Mouse (Mus musculus) liver, embryonic 13.5 days (tissue): ENCODE data around the gene Zfp644. TPM values are rescaled to one million over a fixed set of nuclear protein-coding genes. Genes with fewer than 3 reads are reported as not detected.
"Not testable (repeated sequence)": the region's sequence is repeated elsewhere in the genome, so short reads cannot be mapped to it uniquely, and the experiment has no call there.

Source experiments
- ATAC-seq: fragments of 200-750 bp; cut with Nextera tagmentation; 2 replicates; pipeline ENCODE4 v1.8.0; 2017; ENCODE audit warnings: low read depth, mild to moderate bottlenecking, moderate number of reproducible peaks, moderate library complexity
- DNase-seq: peaks from one replicate; pipeline ENCODE4 v3.0.0; 2022
- H3K27ac ChIP-seq: fragments of 300-500 bp; sonication (generic); 2 replicates; pipeline ENCODE4 v1.5.1; 2015; ENCODE audit warnings: moderate library complexity, mild to moderate bottlenecking, inconsistent platforms
- H3K27me3 ChIP-seq: fragments of 300-500 bp; sonication (generic); 2 replicates; pipeline ENCODE4 v1.6.1; 2015; ENCODE audit warnings: mild to moderate bottlenecking, inconsistent platforms
- H3K36me3 ChIP-seq: fragments of 300-500 bp; sonication (generic); 2 replicates; pipeline ENCODE4 v1.6.1; 2015; ENCODE audit warnings: mild to moderate bottlenecking, inconsistent platforms
- H3K4me1 ChIP-seq: fragments of 300-500 bp; sonication (generic); replicated peaks from 2 replicates; pipeline ENCODE4 v1.6.1; 2015; ENCODE audit warnings: inconsistent platforms
- H3K4me2 ChIP-seq: fragments of 300-500 bp; sonication (generic); 2 replicates; pipeline ENCODE4 v1.6.1; 2015; ENCODE audit warnings: inconsistent platforms, mild to moderate bottlenecking, moderate library complexity
- H3K4me3 ChIP-seq: fragments of 300-500 bp; sonication (generic); replicated peaks from 2 replicates; pipeline ENCODE4 v1.5.1; 2015; ENCODE audit warnings: mild to moderate bottlenecking, inconsistent platforms
- H3K9ac ChIP-seq: fragments of 300-500 bp; sonication (generic); 2 replicates; pipeline ENCODE4 v1.6.1; 2015; ENCODE audit warnings: mild to moderate bottlenecking, inconsistent platforms
- H3K9me3 ChIP-seq: fragments of 300-500 bp; sonication (generic); replicated peaks from 2 replicates; pipeline ENCODE4 v1.6.1; 2016; ENCODE audit warnings: inconsistent platforms
- whole genome bisulfite sequencing: fragments of 180-500 bp; shearing (Covaris S2); methylation state at CpG from one replicate; pipeline ENCODE4 v1.1.7; 2015; ENCODE audit not compliant: insufficient replicate concordance; 5-methylcytosine and 5-hydroxymethylcytosine counted together
- polyA plus RNA-seq: library from polyadenylated mRNA; unstranded; fragments of >200 nt; fragmentation: Nextera tagmentation; extraction: Ambion mirVana; gene quantifications from 2 replicates; pipeline ENCODE4 v1.2.1, GENCODE M21; 2015

Gene Zfp644
- polyA plus RNA-seq, 1 experiment from 2014 or later: 18.4 TPM

DNA sequence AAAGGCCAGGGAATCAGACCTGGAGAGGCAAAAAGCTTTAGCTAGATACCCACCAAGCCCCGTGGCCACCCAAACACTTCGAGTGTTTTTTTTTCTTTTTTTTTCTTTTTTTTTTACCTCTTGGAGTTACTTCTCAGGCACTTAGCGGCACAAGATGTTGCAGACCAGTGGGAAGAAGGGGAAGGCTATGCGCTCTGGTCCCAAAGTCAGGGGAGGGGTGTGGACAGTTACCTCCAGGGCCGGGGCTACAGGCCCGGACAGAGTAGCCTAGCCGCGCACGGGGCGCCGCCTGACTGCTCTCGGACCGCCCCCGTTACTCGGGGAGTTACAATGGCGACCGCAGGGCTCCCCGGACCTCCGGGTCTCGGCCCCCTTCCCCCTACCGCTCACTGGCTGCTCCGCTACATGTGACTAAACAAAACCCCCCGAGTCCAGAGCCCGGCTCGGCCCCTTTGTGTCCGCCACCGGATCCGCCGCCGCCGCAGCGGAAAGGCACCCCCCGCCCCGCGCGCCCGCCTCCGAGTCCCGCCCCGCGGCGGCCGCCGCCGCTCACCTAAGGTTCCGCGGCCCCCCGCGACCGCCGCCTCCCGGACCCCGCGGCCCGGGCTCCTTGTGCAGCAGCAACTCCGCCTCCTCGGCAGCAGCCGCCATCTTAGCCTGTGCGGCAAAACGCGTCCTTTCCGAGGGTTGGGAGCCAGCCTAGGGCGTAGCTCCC lies 1.2 kb downstream of the Zfp644 start:
- H3K4me3 ChIP-seq: peak overlapping the region; percentile 93
- DNase-seq (peak; percentile 52), ATAC-seq (peak; percentile 73)
- H3K27me3 ChIP-seq: no peaks in the 10 kb centered on the region
- peaks cover 13% of the 10 kb centered on the region; the same call in 1 of the 2 replicates for H3K36me3 ChIP-seq
- H3K9ac ChIP-seq: peak overlapping the region; percentile 97
- H3K27ac ChIP-seq: peak overlapping the region; percentile 95
- H3K9me3 ChIP-seq: no peaks in the 10 kb centered on the region
- peak overlapping the region; percentile 79 for H3K4me2 ChIP-seq
- H3K4me1 ChIP-seq: peaks cover 45% of the 10 kb centered on the region
- WGBS: under 1% methylated on average over 49 of the region's 63 CpGs

DNA sequence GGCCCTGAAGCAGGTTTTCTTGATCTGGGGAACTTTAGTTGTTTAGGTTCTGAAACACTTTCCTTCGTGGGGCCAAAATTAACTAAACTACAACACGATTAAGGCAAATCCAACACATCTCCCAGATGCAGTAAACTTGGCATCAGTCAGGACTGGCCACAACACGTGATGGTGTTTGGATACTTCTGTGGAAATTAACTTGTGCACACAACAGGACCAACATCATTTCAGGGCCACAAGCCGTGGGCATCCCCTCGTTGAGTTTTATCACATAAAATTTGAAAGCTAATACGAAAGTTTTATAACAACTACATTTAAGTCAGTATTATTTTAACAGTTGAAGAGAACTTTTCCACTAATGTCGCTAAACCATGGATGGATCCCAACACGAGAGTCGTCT lies 1.9 kb downstream of the Zfp644 start:
- ATAC-seq (no peak), DNase-seq (no peak)
- peak overlapping the region; percentile 93 for H3K4me3 ChIP-seq
- 44% methylated on average over 9 of the region's 9 CpGs for WGBS
- peak overlapping the region; percentile 97 for H3K9ac ChIP-seq
- H3K4me1 ChIP-seq: peaks cover 42% of the 10 kb centered on the region
- H3K27ac ChIP-seq: peak overlapping the region; percentile 95
- H3K9me3 ChIP-seq: no peaks in the 10 kb centered on the region
- H3K27me3 ChIP-seq: no peaks in the 10 kb centered on the region
- peak overlapping the region; percentile 79 for H3K4me2 ChIP-seq
- peaks cover 17% of the 10 kb centered on the region; the same call in 1 of the 2 replicates for H3K36me3 ChIP-seq

DNA sequence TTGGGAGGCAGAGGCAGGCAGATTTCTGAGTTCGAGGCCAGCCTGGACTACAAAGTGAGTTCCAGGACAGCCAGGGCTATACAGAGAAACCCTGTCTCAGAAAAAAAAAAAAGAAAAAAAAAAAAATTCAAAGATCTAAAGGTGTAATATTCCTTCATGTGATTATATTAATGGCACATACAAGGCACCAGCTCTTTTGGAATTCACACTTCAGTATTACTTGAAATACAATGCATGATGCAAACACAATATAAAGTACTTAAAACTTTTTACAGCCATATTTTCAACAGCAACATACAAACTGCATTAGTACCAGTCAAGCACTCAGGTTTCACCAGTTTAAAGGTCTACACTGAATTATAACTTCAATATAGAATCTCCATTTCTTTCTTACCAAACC lies 2.4 kb downstream of the Zfp644 start:
- Histone ChIP-seq H3K9ac (peak overlapping the region; percentile 97), H3K27me3 (no peaks in the 10 kb centered on the region), H3K4me1 (peaks cover 42% of the 10 kb centered on the region), H3K4me3 (peak overlapping the region; percentile 93), H3K27ac (peak overlapping the region; percentile 95; the same call in 1 of the 2 replicates), H3K36me3 (peaks cover 17% of the 10 kb centered on the region; the same call in 1 of the 2 replicates), H3K4me2 (peak overlapping the region; percentile 79), H3K9me3 (no peaks in the 10 kb centered on the region)
- 77% methylated on average over 1 of the region's 1 CpGs for WGBS
- DNase-seq (no peak), ATAC-seq (no peak)

DNA sequence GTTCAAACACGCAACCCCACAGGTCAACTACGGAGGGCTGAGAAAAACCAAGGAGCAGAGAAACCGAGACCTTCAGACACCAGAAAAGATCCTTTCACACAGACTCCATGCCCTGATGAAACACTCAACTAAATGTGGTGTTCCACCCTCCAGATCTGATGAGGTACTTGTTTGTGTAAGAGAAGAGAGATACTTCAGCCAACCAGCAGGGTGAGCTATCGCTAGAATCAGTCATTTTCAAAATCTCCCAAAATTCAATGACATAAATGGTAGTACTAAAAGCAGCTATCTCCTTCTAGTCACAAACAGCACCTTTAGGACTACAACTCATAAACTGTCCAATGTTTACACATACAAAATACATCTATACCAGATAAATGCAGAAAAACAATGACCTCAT lies 4.1 kb downstream of the Zfp644 start:
- H3K27me3 ChIP-seq: no peaks in the 10 kb centered on the region
- no peak overlapping the region for H3K9ac ChIP-seq
- peaks cover 42% of the 10 kb centered on the region for H3K4me1 ChIP-seq
- no peaks in the 10 kb centered on the region for H3K9me3 ChIP-seq
- no peak overlapping the region for H3K27ac ChIP-seq
- peaks cover 21% of the 10 kb centered on the region; the same call in 1 of the 2 replicates for H3K36me3 ChIP-seq
- 80% methylated on average over 4 of the region's 4 CpGs for WGBS
- no peak for ATAC-seq
- no peak overlapping the region for H3K4me3 ChIP-seq
- DNase-seq: no peak
- H3K4me2 ChIP-seq: no peak overlapping the region

DNA sequence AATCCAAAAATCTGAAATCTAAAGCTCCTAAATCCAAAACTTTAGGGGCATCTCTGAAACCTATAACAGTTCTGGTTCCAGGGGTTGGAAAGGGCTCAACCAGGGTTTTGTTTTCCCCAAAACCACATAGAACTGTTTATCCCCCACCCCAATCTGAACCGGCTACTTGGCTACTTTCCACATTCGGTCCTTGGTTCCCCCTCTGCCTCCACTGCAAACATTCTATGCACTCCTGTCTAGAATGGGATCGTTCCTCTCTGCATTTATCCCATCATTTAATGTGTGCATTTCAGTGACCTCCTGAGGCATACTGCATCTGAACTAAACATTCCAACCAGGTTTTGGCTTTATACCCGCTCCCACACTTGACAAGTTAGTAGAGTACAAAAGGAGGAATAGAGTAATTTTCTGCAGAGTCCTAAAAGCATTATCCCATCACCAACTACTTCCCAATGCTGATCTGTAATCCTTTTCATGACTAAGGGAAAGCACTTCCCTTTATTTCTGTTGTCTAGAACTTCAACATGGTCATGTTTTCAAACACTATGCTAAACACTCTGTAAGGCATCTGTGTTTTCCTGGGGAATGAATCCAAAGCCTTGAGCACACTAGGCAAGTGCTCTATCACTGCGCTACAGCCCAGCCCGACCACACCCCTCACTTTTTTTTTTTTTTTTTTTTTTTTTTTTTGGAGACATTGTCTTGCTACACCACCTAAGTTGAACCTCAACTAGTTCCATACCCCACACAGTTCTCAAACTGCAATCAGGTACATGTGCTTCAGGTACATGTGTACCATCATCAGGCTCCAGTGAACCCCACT lies 16.2 kb downstream of the Zfp644 start:
- Histone ChIP-seq H3K9ac (no peak overlapping the region), H3K36me3 (peaks cover 2% of the 10 kb centered on the region; the same call in 1 of the 2 replicates), H3K4me1 (peaks cover 43% of the 10 kb centered on the region), H3K27ac (no peak overlapping the region), H3K4me2 (no peak overlapping the region), H3K4me3 (no peak overlapping the region), H3K9me3 (no peaks in the 10 kb centered on the region), H3K27me3 (no peaks in the 10 kb centered on the region)
- DNase-seq: no peak
- WGBS: 69% methylated on average over 6 of the region's 6 CpGs
- no peak for ATAC-seq

DNA sequence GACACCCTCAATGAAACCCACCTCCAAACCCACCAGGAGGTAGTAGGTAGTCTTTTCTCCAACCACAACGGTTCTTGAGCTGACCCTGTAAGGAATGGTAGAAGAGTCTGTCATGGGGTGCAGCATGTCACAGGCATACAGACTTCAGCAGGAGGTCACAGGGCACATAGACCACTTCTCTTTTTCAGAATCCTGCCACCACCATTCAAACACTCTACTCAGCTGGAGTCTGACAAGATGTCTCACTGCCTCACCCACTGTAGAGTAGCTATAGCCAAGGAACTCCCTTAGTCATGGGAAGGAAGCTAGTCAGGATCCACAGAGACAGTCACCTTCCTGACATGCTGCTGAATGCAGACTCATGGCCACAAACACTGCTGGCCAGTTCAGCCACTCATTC lies 17.4 kb downstream of the Zfp644 start:
- 39% methylated on average over 1 of the region's 1 CpGs for WGBS
- H3K4me3 ChIP-seq: no peak overlapping the region
- H3K36me3 ChIP-seq: peaks cover 2% of the 10 kb centered on the region; the same call in 1 of the 2 replicates
- no peak overlapping the region for H3K9ac ChIP-seq
- DNase-seq (no peak), ATAC-seq (peak; percentile 55; the same call in 1 of the 2 replicates)
- peaks cover 43% of the 10 kb centered on the region for H3K4me1 ChIP-seq
- no peak overlapping the region; the same call in 1 of the 2 replicates for H3K27ac ChIP-seq
- H3K9me3 ChIP-seq: no peaks in the 10 kb centered on the region
- H3K27me3 ChIP-seq: no peaks in the 10 kb centered on the region
- no peak overlapping the region for H3K4me2 ChIP-seq

DNA sequence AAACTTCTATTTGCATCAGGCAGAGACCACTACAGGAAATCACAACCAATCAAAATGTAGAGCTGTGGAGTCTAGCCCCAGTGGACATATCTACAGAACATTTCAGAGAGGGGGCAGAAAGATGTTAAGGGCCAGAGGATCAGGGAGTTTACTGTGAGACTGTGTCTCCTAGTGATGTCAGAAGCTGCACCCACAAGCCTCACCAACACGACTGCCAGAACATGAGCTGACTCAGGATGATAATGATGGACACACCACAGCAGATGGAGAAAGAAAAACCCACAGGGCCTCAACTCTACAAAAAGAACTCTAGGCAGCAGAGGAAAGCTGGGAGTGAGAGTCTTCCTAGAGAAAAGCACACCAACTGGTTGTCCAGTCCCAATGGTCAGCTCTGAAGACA lies 18.3 kb downstream of the Zfp644 start:
- not testable (repeated sequence) for H3K27me3 ChIP-seq, H3K9me3 ChIP-seq, H3K36me3 ChIP-seq, H3K4me3 ChIP-seq, DNase-seq, H3K4me2 ChIP-seq, H3K9ac ChIP-seq
- Histone ChIP-seq H3K4me1 (peaks cover 45% of the 10 kb centered on the region), H3K27ac (peak overlapping the region; percentile 18; the same call in 1 of the 2 replicates)
- WGBS: 13% methylated on average over 1 of the region's 1 CpGs
- peak; percentile 54 for ATAC-seq

DNA sequence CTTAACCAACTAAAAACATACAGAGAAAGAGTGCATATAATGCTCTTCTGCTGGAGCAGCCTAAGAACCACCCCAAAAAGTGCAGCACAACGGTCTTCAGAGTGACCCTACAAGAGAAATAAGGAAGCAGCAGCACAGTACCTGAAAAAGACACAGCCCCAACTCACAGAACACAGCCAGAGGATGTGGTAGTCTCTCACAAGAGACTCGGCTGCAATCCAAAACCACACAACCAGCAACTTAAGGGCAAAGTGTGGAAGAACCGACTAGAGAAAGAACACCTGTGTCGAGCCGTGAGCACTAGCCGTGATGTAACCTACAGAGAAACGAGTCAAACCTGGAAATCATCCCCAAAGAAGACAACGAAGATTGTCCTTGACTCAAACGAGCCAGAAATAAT lies 20.3 kb downstream of the Zfp644 start:
- ATAC-seq: no peak
- no peak overlapping the region for H3K4me2 ChIP-seq
- no peaks in the 10 kb centered on the region for H3K27me3 ChIP-seq
- DNase-seq: no peak
- no peak overlapping the region for H3K27ac ChIP-seq
- H3K4me1 ChIP-seq: peaks cover 51% of the 10 kb centered on the region
- H3K9me3 ChIP-seq: no peaks in the 10 kb centered on the region
- 0 out of 2 replicates have a peak, but pooled peaks cover 6% of the 10 kb centered on the region for H3K36me3 ChIP-seq
- H3K4me3 ChIP-seq: no peak overlapping the region
- WGBS: 67% methylated on average over 9 of the region's 9 CpGs
- no peak overlapping the region for H3K9ac ChIP-seq

DNA sequence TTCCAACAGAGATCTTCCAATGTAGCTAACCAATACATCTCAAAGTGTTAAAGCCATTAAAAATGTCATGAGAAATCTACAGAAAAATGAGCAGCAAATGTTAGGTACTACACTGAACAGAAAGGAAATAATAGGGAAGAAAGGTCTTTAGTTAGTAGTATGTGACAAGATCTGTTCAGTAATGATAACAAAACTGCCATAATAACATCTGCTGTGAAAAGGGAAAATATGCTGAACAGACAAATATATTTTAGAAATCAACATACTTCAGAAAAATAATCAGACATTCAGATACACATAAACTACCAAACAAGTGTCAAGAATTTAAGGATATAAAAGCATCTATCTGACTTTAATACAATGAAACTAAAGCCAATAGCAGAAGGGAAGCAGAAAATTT lies 24.5 kb downstream of the Zfp644 start:
- Histone ChIP-seq H3K27me3 (no peaks in the 10 kb centered on the region), H3K9ac (no peak overlapping the region), H3K36me3 (peaks cover 30% of the 10 kb centered on the region), H3K9me3 (no peaks in the 10 kb centered on the region), H3K4me1 (peaks cover 27% of the 10 kb centered on the region), H3K27ac (no peak overlapping the region), H3K4me2 (no peak overlapping the region), H3K4me3 (no peak overlapping the region)
- DNase-seq (no peak), ATAC-seq (no peak)

DNA sequence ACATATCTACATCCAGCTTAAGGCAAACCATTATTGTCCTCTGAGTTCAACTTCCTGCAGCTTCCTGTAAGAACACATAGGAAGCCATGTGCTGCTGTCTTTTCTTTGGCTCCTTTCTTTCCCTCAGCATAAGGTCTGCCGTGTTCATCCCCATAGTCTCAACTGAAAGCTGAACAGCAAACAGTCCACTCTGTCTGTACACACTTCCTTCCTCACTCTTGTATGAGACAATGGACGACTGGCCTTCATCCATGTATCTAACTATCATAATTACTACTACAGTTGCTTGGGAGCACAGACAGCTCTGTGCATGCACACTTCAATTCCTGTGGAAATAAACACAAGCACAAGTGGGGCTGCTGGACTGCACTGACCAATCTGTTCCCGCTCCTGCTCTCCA lies 25.2 kb downstream of the Zfp644 start:
- Histone ChIP-seq H3K9me3 (no peaks in the 10 kb centered on the region), H3K9ac (no peak overlapping the region), H3K27ac (0 out of 2 replicates have a peak overlapping the region, but pooled peaks have one; percentile 1), H3K4me1 (peaks cover 26% of the 10 kb centered on the region), H3K4me2 (no peak overlapping the region), H3K4me3 (no peak overlapping the region), H3K27me3 (no peaks in the 10 kb centered on the region), H3K36me3 (peaks cover 35% of the 10 kb centered on the region)
- no peak for DNase-seq
- WGBS: 53% methylated on average over 3 of the region's 3 CpGs
- ATAC-seq: no peak

DNA sequence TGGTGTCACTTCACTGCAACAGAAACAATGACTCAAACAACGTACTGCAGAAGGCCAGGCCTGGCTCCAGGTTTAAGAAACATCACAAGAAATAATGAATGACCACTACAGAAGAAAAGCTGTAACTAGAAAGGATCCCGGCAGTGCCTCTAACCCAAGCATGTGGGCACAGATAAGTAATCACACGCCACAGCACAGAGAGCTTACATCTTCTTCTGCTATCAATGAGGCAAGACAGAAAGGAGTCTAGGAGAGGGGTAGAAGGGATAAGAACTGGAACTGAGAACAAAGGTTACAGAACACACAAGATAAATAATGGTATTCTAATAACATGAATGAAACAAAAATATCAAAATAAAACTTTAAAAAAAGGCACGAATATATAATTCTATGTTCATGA lies 32.2 kb downstream of the Zfp644 start:
- no peaks in the 10 kb centered on the region for H3K9me3 ChIP-seq
- H3K36me3 ChIP-seq: peaks cover 35% of the 10 kb centered on the region
- DNase-seq (peak; percentile 50), ATAC-seq (peak; percentile 97)
- no peak overlapping the region; the same call in 1 of the 2 replicates for H3K4me3 ChIP-seq
- no peaks in the 10 kb centered on the region for H3K27me3 ChIP-seq
- H3K4me2 ChIP-seq: peak overlapping the region; percentile 46
- 30% methylated on average over 4 of the region's 4 CpGs for WGBS
- H3K4me1 ChIP-seq: peaks cover 34% of the 10 kb centered on the region
- H3K9ac ChIP-seq: peak overlapping the region; percentile 30; the same call in 1 of the 2 replicates
- H3K27ac ChIP-seq: peak overlapping the region; percentile 76
